Mouse (Mus musculus): Measurements from ENCODE around the gene Amtn.

DNA sequence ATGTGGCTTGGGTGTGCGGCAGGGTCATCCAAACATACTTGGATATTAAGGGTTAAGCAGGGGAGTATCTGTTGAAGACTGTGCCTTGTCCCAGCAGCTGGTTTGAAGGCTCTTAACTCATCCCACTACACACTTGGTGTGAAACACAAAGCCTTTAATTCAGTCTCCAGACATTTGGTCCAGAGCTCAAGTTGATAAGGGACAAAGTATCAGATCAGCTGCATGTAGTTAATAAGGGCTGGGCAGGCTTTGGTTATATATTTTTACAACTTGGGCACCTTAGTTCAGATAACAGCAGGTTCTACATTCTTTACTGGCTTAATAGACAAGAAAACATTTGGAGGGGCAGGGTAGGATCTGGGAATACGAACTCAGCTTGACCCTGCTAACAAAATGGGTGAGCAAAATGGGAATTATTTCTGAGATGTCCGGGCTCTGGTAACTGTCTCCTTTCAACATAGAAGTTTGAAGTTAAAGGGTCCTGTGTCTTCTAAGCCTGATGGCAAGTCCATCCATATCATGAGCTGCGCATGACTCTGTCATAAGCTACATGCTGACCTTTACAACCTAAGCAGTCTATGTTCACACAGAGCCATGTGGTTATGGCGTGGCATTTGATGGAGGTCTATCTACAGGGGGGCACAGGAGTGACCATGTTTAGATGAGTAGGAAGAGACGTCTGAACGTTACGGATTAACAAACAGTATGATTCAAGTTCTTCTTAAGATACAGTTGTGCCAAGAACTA, 44.6 kb downstream of the Amtn start:
- TF ChIP-seq CTCF (conservative IDR thresholded peaks at IDR 0.05 in 1 of 2, IDR thresholded peaks at IDR 0.05 in 1 of 2; ENCODE audit: low read depth in 2 of 2, low read length in 2 of 2) (no peak), POLR2A (IDR thresholded peaks at IDR 0.05; ENCODE audit: low read depth, low read length) (no peak), CHD2 (IDR thresholded peaks at IDR 0.05; ENCODE audit: low read length) (no peak), TCF12 (IDR thresholded peaks at IDR 0.05; ENCODE audit: low read depth, low read length) (no peak), NELFE (IDR thresholded peaks at IDR 0.05; ENCODE audit: low read depth, low read length) (no peak), USF2 (conservative IDR thresholded peaks at IDR 0.05; ENCODE audit: low read depth, low read length) (no peak)

Data from CH12.LX (cell line).